Mouse (Mus musculus) heart, adult 8-10 months (tissue): ENCODE measurements around the gene Trim3. TPM values are rescaled to one million over a fixed set of nuclear protein-coding genes. Genes with fewer than 3 reads are reported as not detected.

Experiments used
- DNase-seq: peaks from one replicate; pipeline ENCODE4 v3.0.0; 2022; ENCODE audit warnings: low spot score
- total RNA-seq, 4 experiments: library from RNA; stranded (reverse); gene quantifications; 2 replicates each; pipeline ENCODE4 v1.2.4; 2022

Trim3 gene
- total RNA-seq, 4 experiments from 2014 or later = 21.2 to 26.8 (median 23.5) TPM

- DNase-seq = no peak
These were observed 21.6 kb downstream of the Trim3 start for GRCm38 (mm10) chr7:105611767-105612166.

GRCm38 (mm10) chr7:105608467-105608866 is 24.9 kb downstream of the Trim3 start:
- no peak for DNase-seq

DNA sequence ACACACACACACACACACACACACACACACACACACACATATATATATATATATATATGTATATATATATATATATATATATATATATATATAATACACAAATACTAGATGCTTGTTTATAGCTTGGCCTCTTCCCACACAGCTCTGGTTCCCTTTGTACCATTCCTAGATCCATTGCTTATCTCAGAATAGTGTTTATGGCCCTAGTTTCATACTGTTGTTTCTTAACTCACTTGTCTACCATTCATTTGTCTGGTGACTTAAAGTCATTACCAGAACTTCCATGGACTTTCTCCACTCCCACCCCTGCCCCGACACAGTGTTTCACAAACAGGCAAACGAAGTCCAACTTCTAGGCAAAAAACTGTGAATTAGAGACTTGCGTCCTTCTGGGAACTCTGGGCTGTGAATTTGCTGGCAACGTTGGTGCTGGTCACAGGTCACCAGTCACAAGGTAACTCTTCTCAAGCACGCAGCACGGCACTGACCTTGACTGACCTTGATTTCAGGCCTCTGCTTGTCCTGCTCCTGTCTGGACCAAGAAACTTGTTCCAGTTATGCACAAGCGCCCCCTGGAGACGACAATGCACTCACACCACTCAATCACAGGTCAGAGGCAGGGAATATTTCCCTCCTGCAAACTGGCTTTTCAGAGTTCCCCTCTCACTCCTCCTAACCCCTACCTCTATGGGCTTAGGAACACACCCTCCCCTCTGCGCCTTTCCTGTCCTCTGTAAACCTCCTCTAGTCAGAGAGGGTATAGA is 30.3 kb downstream of the Trim3 start:
- DNase-seq = peak; percentile 66

GRCm38 (mm10) chr7:105590097-105590496 is 43.3 kb downstream of the Trim3 start:
- no peak for DNase-seq

DNA sequence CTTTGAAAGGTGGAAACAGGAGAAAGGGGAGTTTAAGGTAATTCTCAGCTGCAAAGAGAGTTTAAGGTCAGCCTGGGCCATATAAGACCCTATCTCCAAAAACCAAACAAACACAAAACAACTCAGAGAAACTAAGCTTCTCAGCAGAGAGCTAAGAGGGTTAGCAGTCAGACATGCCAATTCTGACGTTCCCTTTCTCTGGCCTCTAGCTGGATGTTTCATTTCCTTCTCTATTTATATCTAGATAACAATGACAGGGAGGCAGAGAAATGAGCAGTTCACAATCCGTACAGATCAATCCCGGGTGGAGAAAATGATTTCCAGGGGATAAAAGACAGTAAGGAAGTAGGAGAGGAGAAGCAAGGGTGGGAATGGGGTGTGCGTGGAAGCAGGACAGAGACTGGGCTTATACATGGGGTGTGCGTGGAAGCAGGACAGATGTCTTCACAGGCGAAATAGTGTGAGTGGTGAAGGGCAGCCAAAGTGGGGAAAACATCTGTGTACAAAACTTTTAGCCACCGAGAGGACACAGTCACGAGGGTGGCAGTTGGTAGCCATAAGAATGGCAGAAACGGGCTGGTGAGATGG is 45.0 kb downstream of the Trim3 start:
- DNase-seq = no peak

DNA sequence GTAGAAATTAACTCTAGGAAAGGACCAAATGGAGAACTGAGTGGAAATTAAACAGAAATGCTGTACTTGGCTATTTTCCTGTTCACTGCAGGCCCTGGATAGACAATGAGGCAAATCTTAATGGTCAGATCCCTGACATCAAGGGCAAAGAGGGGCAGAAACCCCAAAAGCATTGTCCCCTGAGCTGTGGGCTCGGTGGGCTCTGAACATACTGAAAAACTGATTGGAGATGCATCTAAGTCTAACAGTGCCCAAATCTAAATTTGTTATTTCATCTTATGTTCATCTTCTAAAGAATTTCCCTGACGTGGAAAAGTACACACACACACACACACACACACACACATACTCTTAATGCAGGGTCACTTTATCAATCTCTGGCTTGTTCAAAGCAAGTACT is 51.4 kb downstream of the Trim3 start:
- DNase-seq = no peak

GRCm38 (mm10) chr7:105581094-105581703 is 52.2 kb downstream of the Trim3 start, which contains the start of gene Apbb1:
Gene Apbb1, minus strand, starts transcription at chr7:105581653.
- DNase-seq = peak; percentile 68

- DNase-seq = no peak
These were observed 52.7 kb downstream of the Trim3 start for GRCm38 (mm10) chr7:105580627-105581089.

DNA sequence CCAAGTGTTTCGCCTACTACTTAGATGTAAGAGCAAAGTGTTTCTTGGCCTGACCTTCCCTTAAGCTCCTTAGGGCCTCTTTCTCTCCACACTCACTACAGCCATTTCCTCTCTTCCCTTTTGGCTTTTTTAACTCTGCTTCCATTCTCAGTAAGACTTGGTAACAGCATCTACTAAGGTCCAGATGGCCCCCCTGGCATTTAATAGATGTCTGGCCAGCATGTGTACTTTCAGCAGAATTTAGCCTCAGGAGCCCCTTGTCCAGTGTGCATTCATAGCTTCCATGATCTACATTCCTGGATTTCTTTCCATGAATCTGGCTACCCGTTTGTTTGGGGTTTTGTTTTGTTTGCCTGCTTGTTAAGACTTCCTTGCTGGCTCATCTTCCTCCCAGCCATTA is 54.9 kb downstream of the Trim3 start:
- DNase-seq = no peak

GRCm38 (mm10) chr7:105577377-105577871 is 55.9 kb downstream of the Trim3 start:
- no peak for DNase-seq

DNA sequence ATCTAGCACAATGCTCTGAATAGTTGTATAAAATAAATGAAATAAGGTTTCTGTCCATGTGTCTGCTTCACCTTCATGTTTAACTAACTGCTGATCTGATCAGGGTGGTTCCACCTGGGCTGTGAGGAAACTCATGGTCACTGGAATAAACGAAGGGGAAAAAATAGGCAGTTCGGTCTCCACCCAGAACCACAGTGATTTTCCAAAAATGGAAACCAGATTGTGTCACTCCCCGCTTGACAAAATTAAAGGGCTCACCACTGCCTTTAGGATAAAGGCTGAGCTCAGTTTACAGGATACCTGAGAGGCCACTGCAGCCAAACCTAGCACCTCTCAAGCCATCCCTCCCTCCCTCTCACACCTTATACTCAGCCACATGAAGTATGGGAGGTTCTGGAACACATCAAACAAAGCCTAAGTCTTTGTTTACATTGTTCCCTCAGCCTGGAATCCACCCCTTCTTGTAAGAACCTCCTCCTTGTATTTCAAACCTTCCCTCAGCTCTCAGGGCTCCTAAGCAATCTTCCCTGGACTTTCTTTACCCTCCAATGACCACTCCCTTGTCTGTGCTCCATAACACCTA is 57.1 kb downstream of the Trim3 start:
- no peak for DNase-seq

- no peak for DNase-seq
These were observed 58.8 kb downstream of the Trim3 start for GRCm38 (mm10) chr7:105574537-105574936.

DNA sequence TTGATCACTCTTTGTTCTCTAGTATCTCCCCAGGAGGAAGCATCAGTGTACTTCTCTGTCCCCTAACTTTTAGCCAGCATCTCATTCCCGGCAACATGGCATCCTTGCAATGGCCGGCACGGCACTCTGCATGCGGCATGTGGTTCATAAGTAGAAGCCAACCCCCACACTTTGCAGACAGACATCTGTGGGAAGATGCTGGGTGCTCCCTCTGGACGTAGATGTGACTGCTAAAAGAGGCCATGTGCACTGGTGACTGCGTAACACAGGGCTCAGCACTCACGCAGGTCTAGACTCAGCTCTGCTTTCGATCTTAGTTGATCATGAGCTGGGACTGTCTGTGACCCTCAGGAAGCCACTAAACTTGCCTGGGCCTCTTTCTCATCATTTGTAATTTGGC is 60.4 kb downstream of the Trim3 start:
- no peak for DNase-seq

GRCm38 (mm10) chr7:105570756-105571155 is 62.6 kb downstream of the Trim3 start:
- no peak for DNase-seq

DNA sequence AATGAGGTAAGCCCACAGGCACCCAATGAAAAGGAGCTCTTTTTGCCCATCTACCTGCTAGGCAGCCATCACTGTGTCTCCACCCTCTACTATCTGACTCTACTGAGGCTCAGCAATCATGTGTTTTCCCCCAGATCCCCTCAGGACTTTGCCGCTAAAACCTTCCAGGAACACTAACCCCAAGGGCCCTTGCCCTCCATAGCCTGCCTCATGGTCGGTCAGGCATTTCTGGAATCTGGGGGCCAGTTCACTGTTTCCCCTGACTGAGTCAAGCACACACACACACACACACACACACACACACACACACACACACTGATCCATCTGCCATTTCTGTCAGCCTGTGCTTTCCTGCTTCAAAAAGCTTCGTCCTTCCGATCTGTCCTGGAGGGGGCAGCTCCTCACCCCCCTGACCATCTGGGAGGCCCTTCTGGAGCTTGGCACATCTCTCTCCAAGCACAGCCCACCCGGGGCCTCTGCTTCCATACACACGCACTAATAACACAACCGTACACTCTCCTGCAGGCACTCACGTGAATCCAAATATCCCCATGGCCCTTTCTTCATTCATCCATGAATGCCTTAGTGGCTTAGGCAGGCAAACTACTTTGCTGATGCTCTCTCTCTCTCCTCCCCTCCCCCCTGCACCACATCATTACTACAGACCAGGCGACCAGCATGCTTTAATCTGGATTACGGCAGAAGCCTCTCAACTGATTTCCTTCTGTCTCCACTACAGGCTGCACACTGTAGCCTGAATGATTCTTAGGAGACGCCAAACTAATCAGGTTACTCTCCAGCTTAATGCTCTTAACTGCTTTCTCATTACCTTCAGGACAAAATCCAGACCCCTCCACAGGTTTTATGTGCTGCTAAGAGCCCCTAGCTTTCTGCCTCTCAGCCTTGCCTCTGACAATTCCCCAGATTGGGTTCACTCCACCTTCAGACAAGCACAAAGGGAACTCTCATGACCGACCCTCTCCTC is 63.6 kb downstream of the Trim3 start:
- no peak for DNase-seq

DNA sequence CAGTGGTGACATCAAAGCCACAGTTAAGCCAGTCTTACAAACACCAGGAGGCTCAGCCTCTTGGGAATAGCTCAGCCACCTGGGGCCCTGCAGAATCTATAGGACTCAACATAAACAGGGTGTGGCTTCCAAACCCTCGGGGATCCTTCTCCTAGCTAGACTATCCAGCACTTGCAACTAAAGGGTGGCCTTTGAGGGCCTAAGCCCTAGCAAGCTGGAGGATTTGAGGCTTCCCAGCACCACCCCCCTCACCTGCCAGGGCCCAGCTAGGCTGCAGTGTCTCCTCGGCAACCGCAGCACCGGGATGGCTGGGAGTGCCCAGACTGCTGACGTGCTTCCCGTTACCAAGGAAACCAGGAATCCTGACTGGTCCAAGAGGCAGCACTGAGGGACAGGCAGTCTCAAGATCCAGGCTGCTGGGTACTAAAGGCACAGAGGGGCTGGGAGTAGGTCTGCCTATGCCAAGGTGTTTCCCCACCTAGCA is 64.3 kb downstream of the Trim3 start:
- DNase-seq = no peak

DNA sequence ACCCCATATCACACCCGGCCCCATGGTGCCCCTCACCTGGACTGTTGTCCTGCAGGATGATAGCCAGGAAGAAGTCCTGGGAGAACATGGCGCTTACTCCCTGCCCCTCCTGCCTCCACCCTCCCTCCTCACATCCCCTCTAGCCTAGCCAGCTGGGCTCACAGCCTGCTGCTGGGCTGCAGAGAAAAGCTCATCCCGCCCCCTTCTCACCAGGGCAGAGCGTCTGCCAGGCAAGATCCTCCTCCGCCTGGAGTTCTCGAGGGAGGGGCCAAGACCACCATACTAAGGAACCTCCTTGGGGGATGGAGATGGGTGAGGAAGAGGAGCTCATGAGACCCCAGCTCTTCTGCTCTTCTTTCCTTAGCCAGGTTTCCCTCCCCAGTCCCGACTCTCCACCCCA is 64.8 kb downstream of the Trim3 start:
- no peak for DNase-seq

DNA sequence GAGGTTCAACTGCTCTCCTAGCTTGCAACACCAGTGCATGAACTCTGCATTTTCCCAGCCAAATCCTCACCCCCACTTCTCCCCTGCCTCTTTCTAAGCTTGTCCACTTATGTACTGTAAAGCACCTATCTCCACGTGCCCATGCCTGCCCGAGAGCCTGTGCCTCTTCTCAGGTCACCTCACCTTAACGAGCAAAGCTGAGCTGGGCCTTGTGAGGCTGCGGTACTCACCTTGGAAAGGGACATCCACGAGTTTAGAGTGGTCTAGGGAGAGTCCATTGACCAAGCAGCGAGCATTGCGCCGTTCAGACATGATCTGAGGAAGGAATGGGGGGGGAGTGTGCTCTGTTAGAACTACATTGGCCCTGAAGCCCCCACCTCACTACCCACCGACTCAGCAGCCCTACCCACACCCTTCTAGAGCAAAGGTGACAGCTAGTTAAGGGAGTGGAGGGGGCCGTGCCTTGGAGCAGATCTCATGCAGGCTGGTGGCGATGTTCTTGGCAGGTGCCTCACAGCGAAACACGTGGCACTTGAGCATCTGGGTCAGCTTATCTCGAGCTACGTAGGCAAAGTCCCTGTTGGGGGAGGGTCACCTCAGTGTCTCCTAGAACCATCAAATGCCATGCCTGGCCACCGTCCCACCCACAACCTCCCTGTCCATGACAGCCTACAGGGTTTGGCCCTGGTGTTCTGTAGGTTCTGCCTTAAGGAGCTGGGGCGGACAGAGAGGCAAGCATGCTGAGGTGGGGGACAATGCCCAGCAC is 68.1 kb downstream of the Trim3 start:
- DNase-seq = peak; percentile 62

- no peak for DNase-seq
These were observed 70.0 kb downstream of the Trim3 start for GRCm38 (mm10) chr7:105563367-105563766.

DNA sequence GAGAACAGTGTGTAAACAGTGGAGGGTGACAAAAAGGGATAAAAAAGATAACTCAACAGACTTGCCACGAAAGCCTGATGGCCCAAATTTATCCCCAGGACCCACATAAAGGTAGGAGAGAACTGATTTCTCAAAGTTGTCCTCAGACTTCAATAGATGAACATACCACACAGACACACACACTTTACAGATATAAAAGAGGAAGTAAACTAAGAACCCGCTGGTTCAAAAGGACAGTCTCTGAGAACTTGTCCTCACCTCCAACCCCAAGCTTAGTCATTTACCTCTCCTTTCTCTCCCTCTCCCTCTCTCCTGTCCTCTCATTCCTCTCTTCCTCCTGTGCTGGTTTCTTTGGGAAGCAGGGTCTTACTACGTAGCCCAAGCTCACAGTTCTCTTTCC is 71.1 kb downstream of the Trim3 start:
- DNase-seq = no peak
